Mouse (Mus musculus): ENCODE data around the gene Abraxas2.
A peak's percentile ranks its signal among the peaks of the same experiment; 100 is the strongest.

The Abraxas2 gene

GRCm38 (mm10) chr7:132853946-132854345 is 5.1 kb upstream of the Abraxas2 start:
- DNase-seq (ENCODE audit: low spot score): no peak

- DNase-seq (ENCODE audit: low spot score): no peak
These were observed 2.9 kb upstream of the Abraxas2 start for GRCm38 (mm10) chr7:132856083-132856482.

- no peak for DNase-seq (ENCODE audit: low spot score)
These were observed 899 bp upstream of the Abraxas2 start for GRCm38 (mm10) chr7:132858043-132858608.

DNA sequence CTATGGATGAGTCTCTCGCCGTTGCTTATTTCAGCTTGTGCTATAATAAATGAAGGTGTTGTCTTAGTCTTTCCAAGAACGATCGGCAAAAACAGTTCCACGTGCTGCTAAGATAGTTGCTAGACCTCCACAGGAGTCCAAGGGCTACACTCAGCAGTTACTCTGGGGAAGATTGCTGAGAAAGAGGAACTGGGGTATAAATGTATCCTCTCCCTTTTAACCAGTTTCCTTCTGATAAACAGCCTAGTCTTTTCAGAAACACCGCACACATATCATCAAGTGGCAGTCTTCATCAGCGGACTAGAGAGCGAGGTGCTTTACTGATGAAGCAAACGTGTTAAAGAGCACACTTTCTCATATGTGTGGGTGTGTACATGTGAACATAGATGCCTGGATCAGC is 7.3 kb downstream of the Abraxas2 start:
- no peak for DNase-seq (ENCODE audit: low spot score)

DNA sequence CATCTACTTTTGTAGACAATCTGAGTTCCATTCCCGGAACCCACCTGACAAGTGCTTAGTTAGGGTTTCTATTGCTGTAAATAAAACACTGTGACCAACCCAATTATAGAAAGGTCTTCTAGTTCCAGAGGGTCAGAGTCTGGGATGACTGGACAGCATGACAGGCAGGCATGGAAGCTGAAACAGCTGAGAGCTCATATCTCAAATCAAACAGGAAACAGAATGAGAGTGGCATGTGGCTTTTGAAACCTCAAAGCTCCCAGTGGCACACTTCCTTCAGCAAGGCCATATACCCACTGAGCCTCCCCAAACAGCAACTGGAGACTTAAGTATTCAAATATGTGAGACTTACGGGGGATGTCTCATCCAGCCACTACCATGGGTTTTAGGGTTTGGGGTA is 14.0 kb downstream of the Abraxas2 start:
- DNase-seq (ENCODE audit: low spot score): no peak

DNA sequence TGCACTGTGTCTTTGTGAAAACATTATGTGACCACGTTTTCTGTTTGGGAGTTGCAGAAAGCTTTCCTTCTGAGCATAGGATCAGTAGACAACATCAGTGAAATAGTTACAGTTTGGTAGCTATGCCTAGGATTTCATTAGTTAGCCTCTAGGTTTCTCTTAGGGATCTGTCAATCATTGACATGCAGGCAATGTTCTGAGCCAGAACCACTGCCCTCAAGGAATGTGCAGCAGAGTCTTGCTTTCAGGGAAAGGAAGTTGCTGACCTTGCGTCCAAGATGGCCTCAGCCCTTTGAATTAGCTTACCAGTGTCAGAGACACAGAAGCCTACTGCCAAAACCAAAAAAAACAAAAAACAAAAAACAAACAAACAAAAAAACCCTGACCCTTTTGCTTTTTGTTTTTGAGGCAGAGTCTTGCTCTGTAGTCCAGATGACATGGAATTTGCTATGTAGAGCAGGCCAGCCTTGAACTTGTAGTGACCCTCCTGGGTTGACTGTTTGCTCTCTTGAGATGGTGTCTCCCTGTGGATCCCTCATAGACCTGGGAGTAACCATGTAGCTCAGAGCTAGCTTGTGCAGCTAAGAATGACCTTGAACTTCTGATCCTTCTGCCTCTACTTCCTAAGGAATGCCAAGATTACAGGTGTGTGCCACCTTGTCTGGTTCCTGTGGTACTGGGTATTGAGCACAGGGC is 16.5 kb downstream of the Abraxas2 start:
- DNase-seq (ENCODE audit: low spot score): no peak

- DNase-seq (ENCODE audit: low spot score): no peak
These were observed 21.3 kb downstream of the Abraxas2 start for GRCm38 (mm10) chr7:132880276-132880675.

GRCm38 (mm10) chr7:132882343-132882742 is 23.3 kb downstream of the Abraxas2 start:
- DNase-seq (ENCODE audit: low spot score): peak; percentile 31

- no peak for DNase-seq (ENCODE audit: low spot score)
These were observed 25.0 kb downstream of the Abraxas2 start for GRCm38 (mm10) chr7:132884031-132884430.

DNA sequence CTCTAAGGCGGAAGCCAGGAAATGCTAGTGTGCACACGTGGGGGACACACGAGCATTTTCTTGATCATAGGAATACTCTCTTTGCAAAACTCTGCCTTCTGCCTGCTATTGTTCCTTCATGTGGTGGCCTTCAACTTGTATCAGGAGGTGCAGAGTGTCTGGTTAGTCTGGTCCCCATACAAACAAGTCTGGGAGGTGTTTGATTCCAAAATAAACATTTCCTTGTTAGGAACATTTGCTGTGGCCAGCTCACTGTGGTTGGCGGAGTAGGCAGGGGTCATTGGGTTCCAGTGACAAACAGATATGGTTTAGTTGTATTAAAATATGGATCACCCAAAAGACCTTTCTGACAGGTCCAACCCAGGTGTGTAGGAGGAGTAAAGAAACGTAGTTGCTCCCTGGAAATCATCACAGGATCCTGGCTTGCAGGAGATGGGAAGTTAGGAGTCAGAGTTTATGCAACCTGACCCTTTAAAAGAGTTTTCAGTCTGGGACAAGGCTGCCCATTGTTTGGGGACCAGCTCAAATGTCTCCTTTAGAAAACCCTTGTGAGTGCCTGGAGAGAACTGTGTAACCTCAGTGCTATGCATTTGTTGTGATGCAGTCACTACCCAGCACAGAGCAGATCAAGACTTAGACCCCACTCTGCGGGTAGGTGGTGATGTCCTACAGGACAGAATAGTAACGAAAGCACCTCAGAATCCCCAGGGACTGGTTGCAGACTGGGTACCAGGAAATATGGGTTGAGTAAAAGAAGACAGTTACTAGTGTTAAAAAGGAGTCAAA is 28.2 kb downstream of the Abraxas2 start:
- DNase-seq (ENCODE audit: low spot score): peak; percentile 26

- no peak for DNase-seq (ENCODE audit: low spot score)
These were observed 29.0 kb downstream of the Abraxas2 start for GRCm38 (mm10) chr7:132888052-132888451.

- no peak for DNase-seq (ENCODE audit: low spot score)
These were observed 29.7 kb downstream of the Abraxas2 start for GRCm38 (mm10) chr7:132888518-132889249.

- DNase-seq (ENCODE audit: low spot score): no peak
These were observed 30.7 kb downstream of the Abraxas2 start for GRCm38 (mm10) chr7:132889691-132890090.

DNA sequence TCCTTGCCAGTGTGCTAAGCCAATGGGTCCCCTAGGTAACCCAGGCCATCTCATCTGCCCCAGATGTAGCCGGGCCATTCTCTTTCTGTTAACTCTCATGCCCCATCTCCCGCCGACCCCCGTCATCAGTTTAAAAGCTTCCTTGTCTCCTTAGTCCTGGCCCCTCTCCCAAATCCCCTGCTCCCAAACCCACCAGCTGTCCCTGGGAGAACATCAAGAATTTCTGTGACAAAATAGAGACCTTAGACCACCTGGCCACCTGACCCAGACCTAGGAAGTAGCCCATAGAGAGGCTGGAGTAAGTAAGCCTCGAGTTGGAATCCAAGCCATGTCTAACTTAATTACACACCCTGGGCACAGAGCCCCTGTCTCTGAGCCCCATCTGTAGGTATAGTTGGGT is 31.2 kb downstream of the Abraxas2 start:
- DNase-seq (ENCODE audit: low spot score): no peak

DNA sequence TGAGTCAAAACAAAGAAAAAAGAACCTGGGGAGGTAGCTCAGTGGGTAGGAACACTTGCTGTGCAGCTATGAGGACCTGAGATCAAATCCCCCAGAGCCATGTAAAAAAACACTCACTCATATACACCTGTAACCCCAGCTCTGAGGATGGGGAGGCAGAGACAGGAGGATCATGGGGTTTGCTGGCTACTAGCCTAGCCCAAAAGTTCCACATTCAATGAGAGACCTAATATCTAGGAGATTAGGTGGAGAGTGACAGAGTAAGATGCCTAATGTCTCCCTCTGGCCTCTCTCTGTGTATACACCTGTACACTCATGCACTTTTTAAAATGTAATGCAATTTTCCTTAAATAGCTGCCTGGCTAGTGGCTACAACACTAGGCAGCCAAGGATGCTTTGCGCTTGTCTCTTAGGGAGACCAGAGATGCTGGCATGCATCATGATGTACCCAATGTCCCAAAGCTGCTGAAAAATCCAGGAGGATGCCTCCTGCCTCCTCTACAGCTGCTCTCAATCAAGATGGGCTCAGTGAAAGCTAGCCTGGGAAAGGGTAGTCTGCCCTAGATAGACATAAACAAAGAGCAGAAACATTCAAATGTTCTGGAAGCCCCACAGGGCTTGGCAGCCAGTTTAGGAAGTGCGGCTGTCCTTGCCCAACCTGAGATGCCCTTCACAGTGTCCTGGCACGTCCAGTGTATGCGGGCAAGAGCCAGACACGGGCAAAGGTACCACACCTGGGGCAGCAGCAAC is 32.7 kb downstream of the Abraxas2 start:
- no peak for DNase-seq (ENCODE audit: low spot score)

- no peak for DNase-seq (ENCODE audit: low spot score)
These were observed 33.3 kb downstream of the Abraxas2 start for GRCm38 (mm10) chr7:132892311-132892661.

DNA sequence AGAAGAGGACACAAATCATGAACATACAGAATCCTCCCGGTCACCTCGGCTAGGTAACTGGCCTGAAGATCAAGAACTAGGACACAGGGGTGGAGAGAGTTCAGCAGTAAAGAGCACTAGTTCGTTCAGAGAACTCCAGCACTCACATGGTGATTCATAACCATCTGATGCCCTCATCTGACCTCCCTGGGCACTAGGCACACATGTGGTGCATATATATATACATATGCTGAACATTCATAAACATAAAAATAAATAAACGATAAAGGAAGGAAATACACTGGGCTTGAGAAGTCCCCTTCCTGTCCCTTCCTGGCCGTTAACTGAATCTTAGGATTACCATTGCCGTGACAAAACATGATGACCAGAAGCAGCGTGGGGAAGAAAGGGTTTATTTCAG is 33.8 kb downstream of the Abraxas2 start:
- no peak for DNase-seq (ENCODE audit: low spot score)

DNA sequence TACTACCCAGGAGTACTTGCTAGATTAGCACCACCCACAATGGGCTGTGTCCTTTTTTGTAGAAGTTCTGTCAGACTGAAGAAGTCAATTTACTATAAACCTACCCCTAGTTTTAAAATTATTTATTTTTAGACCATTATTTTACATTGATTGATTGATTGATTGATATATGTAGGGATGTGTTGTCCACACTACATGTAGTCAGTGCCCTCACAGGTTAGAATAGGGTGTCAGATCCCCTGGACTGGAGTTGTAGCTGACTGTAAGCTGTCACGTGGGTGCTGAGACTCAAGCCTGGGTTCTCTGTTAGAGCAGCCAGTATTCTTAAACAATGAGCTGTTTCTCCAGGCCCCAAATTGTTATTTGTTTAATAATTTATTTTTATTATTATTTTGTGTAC is 34.3 kb downstream of the Abraxas2 start:
- DNase-seq (ENCODE audit: low spot score): no peak

- DNase-seq (ENCODE audit: low spot score): no peak
These were observed 36.0 kb downstream of the Abraxas2 start for GRCm38 (mm10) chr7:132894841-132895555.

DNA sequence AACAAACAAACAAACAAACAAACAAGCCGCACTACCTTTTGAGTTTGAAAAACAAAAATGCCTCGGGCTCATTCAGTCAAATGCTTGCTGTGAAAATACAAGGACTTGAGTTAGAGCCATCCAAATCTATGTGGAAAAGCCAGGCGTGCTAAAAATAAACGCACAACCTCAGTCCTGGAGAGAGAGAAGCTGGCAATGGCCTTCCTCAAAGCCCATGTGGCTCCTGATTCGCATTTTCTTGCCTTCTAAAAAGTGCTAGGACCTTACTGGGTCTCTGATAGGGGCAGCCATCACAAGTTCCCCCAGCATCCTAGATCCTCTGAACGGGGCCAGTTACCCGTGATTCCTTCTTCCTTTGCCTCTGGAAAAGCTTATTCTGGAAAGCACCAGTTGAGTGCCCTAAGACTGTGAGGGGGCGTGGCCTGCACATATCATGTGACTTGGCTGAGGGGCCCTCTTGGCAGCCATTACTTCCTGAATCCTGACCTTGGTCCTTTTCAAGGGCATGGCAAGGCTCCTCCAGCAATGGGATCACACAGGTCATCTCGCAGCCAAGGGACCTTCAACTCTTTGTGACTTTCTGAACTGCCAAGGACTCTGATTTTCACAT is 37.3 kb downstream of the Abraxas2 start:
- DNase-seq (ENCODE audit: low spot score): no peak

DNA sequence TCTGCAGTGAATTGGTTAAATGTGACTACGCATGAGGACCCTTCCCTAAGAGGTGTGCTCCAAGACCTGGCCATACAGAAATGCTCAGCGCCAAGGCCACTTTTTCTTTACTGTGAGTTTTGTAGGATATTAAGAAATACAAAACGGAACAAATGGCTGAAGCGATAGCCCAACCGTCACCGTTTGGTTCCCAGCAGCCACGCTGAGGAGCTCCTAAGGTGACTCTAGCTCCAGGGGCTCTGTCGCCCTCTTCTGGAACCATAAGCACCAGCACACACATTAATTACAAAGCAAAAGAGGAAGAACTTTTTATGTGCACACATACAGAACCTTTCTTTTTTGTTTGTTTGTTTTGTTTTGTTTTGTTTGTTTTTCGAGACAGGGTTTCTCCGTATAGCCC is 38.2 kb downstream of the Abraxas2 start:
- no peak for DNase-seq (ENCODE audit: low spot score)
